Mouse (Mus musculus) spleen, embryonic (tissue): ENCODE measurements around the gene Cald1.

Source experiments
- CTCF ChIA-PET: fragments of 350-600 bp; sonication (Branson Sonifier 250); formaldehyde crosslinking; loops from one replicate; lab custom pipeline; 2022; lab: Charles Lee

Gene Cald1

GRCm38 (mm10) chr6:34598121-34599065 lies at the start of gene Cald1:
Gene Cald1 (plus strand): TSS chr6:34598500.
- CTCF ChIA-PET = no interaction called here

- CTCF ChIA-PET = no interaction called here
Measured at GRCm38 (mm10) chr6:34549017-34549416, 49.3 kb upstream of the Cald1 start.

- CTCF ChIA-PET = no interaction called here
Measured at GRCm38 (mm10) chr6:34552489-34553157, 45.7 kb upstream of the Cald1 start.

GRCm38 (mm10) chr6:34554291-34554997 lies 43.9 kb upstream of the Cald1 start:
- CTCF ChIA-PET = no interaction called here

- CTCF ChIA-PET = no interaction called here
Measured at GRCm38 (mm10) chr6:34559521-34559920, 38.8 kb upstream of the Cald1 start.

GRCm38 (mm10) chr6:34565176-34565880 lies 33.0 kb upstream of the Cald1 start:
- CTCF ChIA-PET = no interaction called here

- CTCF ChIA-PET = no interaction called here
Measured at GRCm38 (mm10) chr6:34567298-34567697, 31.0 kb upstream of the Cald1 start.

GRCm38 (mm10) chr6:34579504-34580068 lies 18.7 kb upstream of the Cald1 start:
- CTCF ChIA-PET = no interaction called here

GRCm38 (mm10) chr6:34583365-34583764 lies 14.9 kb upstream of the Cald1 start:
- CTCF ChIA-PET = no interaction called here

GRCm38 (mm10) chr6:34588066-34588465 lies 10.2 kb upstream of the Cald1 start:
- CTCF ChIA-PET = no interaction called here

- CTCF ChIA-PET = no interaction called here
Measured at GRCm38 (mm10) chr6:34590716-34591115, 7.6 kb upstream of the Cald1 start.

GRCm38 (mm10) chr6:34593353-34593752 lies 4.9 kb upstream of the Cald1 start:
- CTCF ChIA-PET = no interaction called here

- CTCF ChIA-PET = interaction anchor here (0.8 kb wide), 1 partner anchor 322 kb away, joined by 3 read pairs; no protein-coding TSS in a partner anchor
Measured at GRCm38 (mm10) chr6:34597316-34597715, 984 bp upstream of the Cald1 start.

GRCm38 (mm10) chr6:34599171-34599570 lies 871 bp downstream of the Cald1 start:
- CTCF ChIA-PET = no interaction called here

- CTCF ChIA-PET = no interaction called here
Measured at GRCm38 (mm10) chr6:34599631-34600111, 1.4 kb downstream of the Cald1 start.

GRCm38 (mm10) chr6:34600850-34601249 lies 2.5 kb downstream of the Cald1 start:
- CTCF ChIA-PET = no interaction called here

GRCm38 (mm10) chr6:34602091-34602490 lies 3.8 kb downstream of the Cald1 start:
- CTCF ChIA-PET = no interaction called here

- CTCF ChIA-PET = no interaction called here
Measured at GRCm38 (mm10) chr6:34606407-34606806, 8.1 kb downstream of the Cald1 start.

GRCm38 (mm10) chr6:34608603-34609002 lies 10.3 kb downstream of the Cald1 start:
- CTCF ChIA-PET = no interaction called here

- CTCF ChIA-PET = no interaction called here
Measured at GRCm38 (mm10) chr6:34609892-34610829, 11.9 kb downstream of the Cald1 start.
